Mouse (Mus musculus): ENCODE data around the gene Gpx2.

The Gpx2 gene

GRCm38 (mm10) chr12:76752652-76753318 is 42.6 kb downstream of the Gpx2 start:
- no peak for DNase-seq (ENCODE audit: low spot score)

DNA sequence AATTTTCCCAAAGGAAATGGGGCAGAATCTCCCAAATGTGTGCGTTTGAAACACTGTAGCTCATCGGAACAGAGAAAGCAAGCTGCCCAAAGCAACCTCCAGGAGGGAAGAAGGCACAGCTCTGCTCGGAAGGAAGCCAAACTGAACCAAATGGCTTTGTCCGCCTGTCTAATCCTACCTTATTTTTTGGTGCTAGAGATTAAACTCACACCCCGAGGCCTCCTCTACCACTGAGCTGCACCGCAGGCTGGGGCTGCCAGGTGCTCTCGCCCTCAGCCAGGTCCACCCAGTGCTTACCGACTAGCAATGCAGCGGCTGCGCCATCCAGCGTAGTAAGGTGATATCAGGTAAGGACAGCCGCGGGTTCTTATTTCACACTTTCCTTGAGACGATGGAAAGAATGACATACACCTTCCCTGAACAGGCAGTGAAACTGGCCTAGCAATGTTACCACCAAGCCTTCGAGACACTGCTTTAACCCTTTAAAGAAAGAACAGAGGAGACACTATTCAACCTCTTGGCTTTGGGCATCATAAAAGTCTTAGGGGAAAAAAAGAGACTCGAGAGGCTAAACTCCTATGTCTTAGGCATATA is 44.4 kb downstream of the Gpx2 start:
- no peak for DNase-seq (ENCODE audit: low spot score)

All from urinary bladder, postnatal 25 days (tissue).